Mouse (Mus musculus) stomach, postnatal 0 days (tissue): ENCODE results near the gene Ptprm.

Experiments used
- CTCF ChIP-seq: IDR thresholded peaks from 2 replicates; pipeline ENCODE4 v1.5.1; 2016; ENCODE audit warnings: antibody characterized with exemption, low read depth, mild to moderate bottlenecking, moderate library complexity
- EP300 ChIP-seq: optimal IDR thresholded peaks from 2 replicates; pipeline ENCODE3; 2016; ENCODE audit warnings: antibody characterized with exemption

- no peak for TF ChIP-seq CTCF
- TF ChIP-seq EP300 = no peak
Observed at GRCm38 (mm10) chr17:67027274-67027673, 327.0 kb downstream of the Ptprm start.
